Mouse (Mus musculus): ENCODE measurements at regions not wholly inside any gene's neighbourhood (a gene's known extent, or its start where the extent isn't known, plus 50 kb on each side); places are given as distances from the start of the nearest gene placed in this dataset.

- Histone ChIP-seq H3K27ac (no peak overlapping the region), H3K4me3 (ENCODE audit: inconsistent target) (no peak overlapping the region)
- 97% methylated on average over 2 of the region's 2 CpGs for WGBS (ENCODE audit: missing documents)
Measured at GRCm38 (mm10) chr16:30842831-30843230, 238.4 kb downstream of the Xxylt1 start.

GRCm38 (mm10) chr16:30852595-30852994, 228.6 kb downstream of the Xxylt1 start:
- H3K36me3 ChIP-seq (ENCODE audit: inconsistent target) = no peaks in the 10 kb centered on the region
- no peaks in the 10 kb centered on the region for H3K79me2 ChIP-seq (ENCODE audit: inconsistent target)
- WGBS (ENCODE audit: missing documents) = 86% methylated on average over 1 of the region's 1 CpGs
- no peak overlapping the region for H3K4me3 ChIP-seq (ENCODE audit: inconsistent target)
- no peak overlapping the region for H3K27ac ChIP-seq

More at GRCm38 (mm10) chr16:30842831-30843230, 238.4 kb downstream of the Xxylt1 start:
- no peaks in the 10 kb centered on the region for H3K36me3 ChIP-seq (ENCODE audit: inconsistent target)
- no peaks in the 10 kb centered on the region for H3K79me2 ChIP-seq (ENCODE audit: inconsistent target)

GRCm38 (mm10) chr16:30854716-30855115, 226.5 kb downstream of the Xxylt1 start:
- 96% methylated on average over 4 of the region's 4 CpGs for WGBS (ENCODE audit: missing documents)

GRCm38 (mm10) chr16:30857656-30858055, 223.6 kb downstream of the Xxylt1 start:
- Histone ChIP-seq H3K36me3 (ENCODE audit: inconsistent target) (no peaks in the 10 kb centered on the region), H3K79me2 (ENCODE audit: inconsistent target) (no peaks in the 10 kb centered on the region)
- 88% methylated on average over 2 of the region's 2 CpGs for WGBS (ENCODE audit: missing documents)

More at GRCm38 (mm10) chr16:30854716-30855115, 226.5 kb downstream of the Xxylt1 start:
- no peaks in the 10 kb centered on the region for H3K79me2 ChIP-seq (ENCODE audit: inconsistent target)
- no peaks in the 10 kb centered on the region for H3K36me3 ChIP-seq (ENCODE audit: inconsistent target)
- H3K27ac ChIP-seq = no peak overlapping the region
- no peak overlapping the region for H3K4me3 ChIP-seq (ENCODE audit: inconsistent target)

GRCm38 (mm10) chr16:30869136-30869909, 211.9 kb downstream of the Xxylt1 start:
- Histone ChIP-seq H3K4me3 (ENCODE audit: inconsistent target) (no peak overlapping the region), H3K27ac (no peak overlapping the region), H3K36me3 (ENCODE audit: inconsistent target) (no peaks in the 10 kb centered on the region), H3K79me2 (ENCODE audit: inconsistent target) (no peaks in the 10 kb centered on the region)
- WGBS (ENCODE audit: missing documents) = 96% methylated on average over 7 of the region's 7 CpGs

More at GRCm38 (mm10) chr16:30857656-30858055, 223.6 kb downstream of the Xxylt1 start:
- H3K27ac ChIP-seq = no peak overlapping the region
- no peak overlapping the region for H3K4me3 ChIP-seq (ENCODE audit: inconsistent target)

GRCm38 (mm10) chr16:30870110-30870509, 211.1 kb downstream of the Xxylt1 start:
- Histone ChIP-seq H3K27ac (no peak overlapping the region), H3K36me3 (ENCODE audit: inconsistent target) (no peaks in the 10 kb centered on the region), H3K79me2 (ENCODE audit: inconsistent target) (no peaks in the 10 kb centered on the region), H3K4me3 (ENCODE audit: inconsistent target) (no peak overlapping the region)
- 62% methylated on average over 14 of the region's 14 CpGs for WGBS (ENCODE audit: missing documents)

GRCm38 (mm10) chr16:30870676-30871075, 210.6 kb downstream of the Xxylt1 start:
- no peak overlapping the region for H3K27ac ChIP-seq
- WGBS (ENCODE audit: missing documents) = 75% methylated on average over 2 of the region's 2 CpGs
- H3K79me2 ChIP-seq (ENCODE audit: inconsistent target) = no peaks in the 10 kb centered on the region
- no peaks in the 10 kb centered on the region for H3K36me3 ChIP-seq (ENCODE audit: inconsistent target)
- H3K4me3 ChIP-seq (ENCODE audit: inconsistent target) = no peak overlapping the region

GRCm38 (mm10) chr16:30872147-30872546, 209.1 kb downstream of the Xxylt1 start:
- H3K79me2 ChIP-seq (ENCODE audit: inconsistent target) = no peaks in the 10 kb centered on the region
- H3K4me3 ChIP-seq (ENCODE audit: inconsistent target) = no peak overlapping the region
- 97% methylated on average over 5 of the region's 5 CpGs for WGBS (ENCODE audit: missing documents)
- no peaks in the 10 kb centered on the region for H3K36me3 ChIP-seq (ENCODE audit: inconsistent target)
- H3K27ac ChIP-seq = no peak overlapping the region

GRCm38 (mm10) chr16:30873493-30874211, 207.6 kb downstream of the Xxylt1 start:
- H3K4me3 ChIP-seq (ENCODE audit: inconsistent target) = no peak overlapping the region
- no peaks in the 10 kb centered on the region for H3K79me2 ChIP-seq (ENCODE audit: inconsistent target)
- H3K36me3 ChIP-seq (ENCODE audit: inconsistent target) = no peaks in the 10 kb centered on the region
- 47% methylated on average over 26 of the region's 26 CpGs for WGBS (ENCODE audit: missing documents)
- no peak overlapping the region for H3K27ac ChIP-seq

- Histone ChIP-seq H3K4me3 (ENCODE audit: inconsistent target) (no peak overlapping the region), H3K79me2 (ENCODE audit: inconsistent target) (no peaks in the 10 kb centered on the region), H3K36me3 (ENCODE audit: inconsistent target) (no peaks in the 10 kb centered on the region), H3K27ac (no peak overlapping the region)
- WGBS (ENCODE audit: missing documents) = 85% methylated on average over 7 of the region's 7 CpGs
Measured at GRCm38 (mm10) chr16:30875235-30875829, 205.9 kb downstream of the Xxylt1 start.

- H3K4me3 ChIP-seq (ENCODE audit: inconsistent target) = no peak overlapping the region
- 100% methylated on average over 1 of the region's 1 CpGs for WGBS (ENCODE audit: missing documents)
Measured at GRCm38 (mm10) chr16:30878821-30879220, 202.4 kb downstream of the Xxylt1 start.

GRCm38 (mm10) chr16:30879878-30880277, 201.4 kb downstream of the Xxylt1 start:
- Histone ChIP-seq H3K4me3 (ENCODE audit: inconsistent target) (no peak overlapping the region), H3K36me3 (ENCODE audit: inconsistent target) (no peaks in the 10 kb centered on the region), H3K79me2 (ENCODE audit: inconsistent target) (no peaks in the 10 kb centered on the region), H3K27ac (no peak overlapping the region)
- 100% methylated on average over 1 of the region's 1 CpGs for WGBS (ENCODE audit: missing documents)

More at GRCm38 (mm10) chr16:30878821-30879220, 202.4 kb downstream of the Xxylt1 start:
- Histone ChIP-seq H3K79me2 (ENCODE audit: inconsistent target) (no peaks in the 10 kb centered on the region), H3K27ac (no peak overlapping the region), H3K36me3 (ENCODE audit: inconsistent target) (no peaks in the 10 kb centered on the region)

GRCm38 (mm10) chr16:30880682-30881081, 200.6 kb downstream of the Xxylt1 start:
- H3K4me3 ChIP-seq (ENCODE audit: inconsistent target) = no peak overlapping the region
- no peaks in the 10 kb centered on the region for H3K79me2 ChIP-seq (ENCODE audit: inconsistent target)
- no peaks in the 10 kb centered on the region for H3K36me3 ChIP-seq (ENCODE audit: inconsistent target)
- no peak overlapping the region for H3K27ac ChIP-seq
- WGBS (ENCODE audit: missing documents) = 87% methylated on average over 2 of the region's 3 CpGs

- WGBS (ENCODE audit: missing documents) = 98% methylated on average over 5 of the region's 5 CpGs
- Histone ChIP-seq H3K4me3 (ENCODE audit: inconsistent target) (no peak overlapping the region), H3K36me3 (ENCODE audit: inconsistent target) (no peaks in the 10 kb centered on the region), H3K27ac (no peak overlapping the region), H3K79me2 (ENCODE audit: inconsistent target) (no peaks in the 10 kb centered on the region)
Measured at GRCm38 (mm10) chr16:30881186-30881585, 200.0 kb downstream of the Xxylt1 start.

All from macrophage (primary cell).